Mouse (Mus musculus) hindbrain, embryonic 15.5 days (tissue): ENCODE results near the gene Ptpn23. TPM values are rescaled to one million over a fixed set of nuclear protein-coding genes. Genes with fewer than 3 reads are reported as not detected.

ENCODE experiments used
- ATAC-seq: fragments of 200-750 bp; cut with Nextera tagmentation; 2 replicates; pipeline ENCODE4 v1.8.0; 2017; ENCODE audit warnings: low read depth, moderate number of reproducible peaks, moderate TSS enrichment; ENCODE audit not compliant: low FRiP score
- H3K27ac ChIP-seq: fragments of 300-500 bp; sonication (generic); replicated peaks from 2 replicates; pipeline ENCODE4 v1.5.1; 2015; ENCODE audit warnings: mild to moderate bottlenecking, inconsistent platforms
- H3K27me3 ChIP-seq: fragments of 300-500 bp; sonication (generic); 2 replicates; pipeline ENCODE4 v1.6.1; 2015; ENCODE audit warnings: control low read depth, inconsistent platforms
- H3K36me3 ChIP-seq: fragments of 300-500 bp; sonication (generic); 2 replicates; pipeline ENCODE4 v1.6.1; 2015; ENCODE audit warnings: control low read depth, inconsistent platforms
- H3K4me1 ChIP-seq: fragments of 300-500 bp; sonication (generic); replicated peaks from 2 replicates; pipeline ENCODE4 v1.6.1; 2015; ENCODE audit warnings: control low read depth, inconsistent platforms
- H3K4me2 ChIP-seq: fragments of 300-500 bp; sonication (generic); 2 replicates; pipeline ENCODE4 v1.6.1; 2015; ENCODE audit warnings: moderate library complexity, mild to moderate bottlenecking, inconsistent platforms
- H3K4me3 ChIP-seq: fragments of 300-500 bp; sonication (generic); 2 replicates; pipeline ENCODE4 v1.5.1; 2015; ENCODE audit warnings: mild to moderate bottlenecking, inconsistent platforms
- H3K9ac ChIP-seq: fragments of 300-500 bp; sonication (generic); 2 replicates; pipeline ENCODE4 v1.6.1; 2015; ENCODE audit warnings: inconsistent platforms
- H3K9me3 ChIP-seq: fragments of 300-500 bp; sonication (generic); 2 replicates; pipeline ENCODE4 v1.6.1; 2016; ENCODE audit warnings: control low read depth, inconsistent platforms
- WGBS: fragments of 180-500 bp; shearing (Covaris S2); methylation state at CpG from one replicate; pipeline ENCODE4 v1.1.7; 2015; 5-methylcytosine and 5-hydroxymethylcytosine counted together
- polyA plus RNA-seq: library from polyadenylated mRNA; unstranded; fragments of >200 nt; fragmentation: Nextera tagmentation; extraction: Ambion mirVana; gene quantifications from 2 replicates; pipeline ENCODE4 v1.2.1, GENCODE M21; 2015

Ptpn23 gene
- polyA plus RNA-seq, 1 experiment from 2014 or later, result 24.0 TPM

DNA sequence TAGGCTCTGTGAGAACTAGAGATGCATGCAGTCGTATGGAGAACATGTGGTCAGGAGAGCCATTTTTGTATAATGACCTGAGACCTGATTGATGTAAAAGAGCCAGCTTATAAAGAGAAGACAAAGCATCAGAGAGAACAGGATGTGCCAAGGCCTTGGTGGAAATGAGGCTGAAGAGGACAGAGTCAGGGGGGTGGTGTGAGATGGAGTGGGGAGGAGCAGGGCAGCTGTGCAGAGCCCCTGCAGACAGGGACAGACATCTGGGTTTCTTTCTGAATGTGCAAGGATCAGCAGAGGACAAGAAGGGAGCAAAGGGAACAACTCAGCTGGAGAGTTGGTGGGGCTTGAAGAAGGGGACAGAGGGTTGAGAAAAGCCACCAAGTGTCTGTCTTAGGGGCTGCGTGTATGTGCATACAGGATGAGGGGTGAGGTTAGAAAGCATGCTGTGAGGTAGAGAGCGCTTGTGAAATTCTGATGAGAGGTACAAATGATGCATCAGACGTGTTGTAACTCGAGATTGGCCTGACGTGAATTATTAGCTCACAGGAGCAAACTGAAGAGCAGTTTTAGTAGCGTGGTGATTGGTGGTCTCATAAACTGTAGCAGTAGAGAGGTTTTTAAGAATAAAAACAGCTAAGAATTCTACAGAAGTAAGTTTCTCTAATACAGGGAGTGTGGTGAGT lies 62.8 kb downstream of the Ptpn23 start:
- Histone ChIP-seq H3K9ac (no peak overlapping the region), H3K4me1 (no peaks in the 10 kb centered on the region), H3K4me2 (no peak overlapping the region), H3K27me3 (no peaks in the 10 kb centered on the region), H3K4me3 (no peak overlapping the region), H3K9me3 (no peaks in the 10 kb centered on the region), H3K36me3 (no peaks in the 10 kb centered on the region), H3K27ac (no peak overlapping the region)
- whole genome bisulfite sequencing, result 76% methylated on average over 7 of the region's 7 CpGs
- no peak for ATAC-seq

DNA sequence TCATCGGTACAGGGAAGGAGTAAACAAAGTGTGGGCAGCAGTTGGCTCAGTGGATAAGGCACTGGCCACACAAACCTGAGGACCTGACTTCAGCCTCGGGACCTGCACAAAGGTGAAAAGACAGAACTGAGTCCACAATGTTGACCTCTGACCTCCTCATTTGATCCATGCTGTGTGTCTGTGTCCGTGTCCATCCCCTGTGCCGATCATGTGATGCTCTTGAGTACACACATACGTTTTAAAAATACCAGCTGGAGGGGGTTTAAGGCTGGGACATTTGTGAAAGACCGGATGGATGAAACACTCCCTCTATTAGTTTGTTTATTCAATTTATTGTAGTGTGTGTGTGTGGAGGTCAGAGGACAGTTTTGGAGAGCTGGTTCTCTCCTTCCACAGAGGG lies 64.2 kb downstream of the Ptpn23 start:
- H3K9me3 ChIP-seq, result no peaks in the 10 kb centered on the region
- H3K4me3 ChIP-seq, result no peak overlapping the region
- no peaks in the 10 kb centered on the region for H3K27me3 ChIP-seq
- no peak for ATAC-seq
- WGBS, result 66% methylated on average over 6 of the region's 6 CpGs
- no peaks in the 10 kb centered on the region for H3K36me3 ChIP-seq
- H3K4me1 ChIP-seq, result no peaks in the 10 kb centered on the region
- no peak overlapping the region for H3K9ac ChIP-seq
- H3K4me2 ChIP-seq, result no peak overlapping the region
- no peak overlapping the region for H3K27ac ChIP-seq

DNA sequence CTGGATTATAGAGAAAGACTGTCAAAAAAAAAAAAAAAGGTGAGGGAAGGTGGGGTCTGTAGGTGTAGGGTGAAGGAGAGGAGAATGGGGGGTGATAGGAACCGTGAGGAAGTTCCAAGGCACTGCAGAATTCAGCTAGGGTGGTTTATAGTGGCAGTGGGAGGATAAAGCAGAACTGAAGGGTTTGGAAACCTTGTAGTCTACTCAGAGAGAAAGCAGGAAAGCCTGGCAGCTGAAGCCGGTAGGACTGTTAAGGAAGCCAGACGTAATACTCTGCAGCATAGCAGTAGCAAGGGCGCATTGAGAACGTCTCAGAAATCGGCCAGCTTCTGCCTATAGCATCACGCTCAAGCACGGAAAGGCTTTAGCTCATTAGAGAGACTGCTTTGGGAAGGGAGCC lies 66.0 kb downstream of the Ptpn23 start:
- Histone ChIP-seq H3K9ac (no peak overlapping the region), H3K27ac (no peak overlapping the region), H3K4me2 (no peak overlapping the region), H3K27me3 (no peaks in the 10 kb centered on the region), H3K4me3 (no peak overlapping the region), H3K4me1 (peaks cover 5% of the 10 kb centered on the region; the same call in 1 of the 2 replicates), H3K9me3 (no peaks in the 10 kb centered on the region), H3K36me3 (no peaks in the 10 kb centered on the region)
- ATAC-seq, result no peak
- 90% methylated on average over 8 of the region's 8 CpGs for WGBS

DNA sequence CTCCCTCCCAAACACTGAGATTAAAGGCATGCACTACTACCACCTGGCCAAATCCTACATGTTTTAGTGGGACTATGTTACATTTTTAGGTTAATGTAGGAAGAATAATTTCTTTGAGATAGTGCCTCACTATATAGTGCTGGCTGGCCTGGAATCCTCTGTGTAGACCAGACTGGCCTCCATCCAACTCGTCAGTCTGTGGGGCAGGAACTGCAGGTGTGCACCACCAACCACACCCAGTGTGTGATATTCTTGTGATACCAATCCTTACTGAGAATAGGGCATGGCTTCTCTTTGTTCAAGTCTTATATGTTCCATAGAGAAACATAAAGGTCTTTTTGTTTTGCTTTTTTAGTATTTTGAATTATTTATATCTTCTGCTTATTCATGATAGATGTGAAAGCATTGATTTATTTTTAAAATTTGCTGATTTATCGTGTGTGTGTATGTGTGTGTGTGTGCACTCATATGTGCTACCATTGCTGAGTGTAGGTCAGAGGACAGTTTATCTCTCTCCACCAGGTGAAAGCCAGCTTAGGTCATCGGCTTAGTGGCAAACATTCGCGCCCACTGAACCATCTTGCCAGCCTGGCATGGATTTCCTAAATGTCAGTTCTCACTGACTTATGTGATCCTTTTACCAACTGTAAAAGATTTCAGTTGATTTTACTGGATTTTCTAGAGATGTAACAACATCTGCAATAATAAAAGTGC lies 67.8 kb downstream of the Ptpn23 start:
- peaks cover 8% of the 10 kb centered on the region for H3K4me1 ChIP-seq
- no peaks in the 10 kb centered on the region for H3K36me3 ChIP-seq
- H3K9me3 ChIP-seq, result no peaks in the 10 kb centered on the region
- no peak overlapping the region for H3K9ac ChIP-seq
- 90% methylated on average over 5 of the region's 5 CpGs for WGBS
- H3K27ac ChIP-seq, result no peak overlapping the region
- H3K4me3 ChIP-seq, result no peak overlapping the region
- no peak for ATAC-seq
- no peaks in the 10 kb centered on the region for H3K27me3 ChIP-seq
- no peak overlapping the region for H3K4me2 ChIP-seq

Other genes with a start within 250 kb of the Ptpn23 start
- 181 and 199 TPM in 2 replicates for gene Cspg5, start 164.4 kb downstream of the Ptpn23 start, polyA plus RNA-seq
- 41.8 and 42.1 TPM in 2 replicates for gene Elp6, start 103.0 kb downstream of the Ptpn23 start, polyA plus RNA-seq
- gene Scap, start 74.9 kb downstream of the Ptpn23 start, polyA plus RNA-seq, result 60.6 and 63.3 TPM in 2 replicates
- 0.77 and 1.4 TPM in 2 replicates for gene Ngp, start 11.5 kb upstream of the Ptpn23 start, polyA plus RNA-seq
- gene Klhl18, start 68.5 kb upstream of the Ptpn23 start, polyA plus RNA-seq, result 23.8 and 27.4 TPM in 2 replicates
- gene Kif9, start 68.7 kb upstream of the Ptpn23 start, polyA plus RNA-seq, result 4.7 and 6.2 TPM in 2 replicates
- gene Setd2, start 124.4 kb upstream of the Ptpn23 start, polyA plus RNA-seq, result 30.5 and 31.6 TPM in 2 replicates
- 31.1 and 31.7 TPM in 2 replicates for gene Nradd, start 216.2 kb upstream of the Ptpn23 start, polyA plus RNA-seq
- gene Nbeal2, start 245.9 kb upstream of the Ptpn23 start, polyA plus RNA-seq, result 3.5 and 4.3 TPM in 2 replicates
- 103 and 107 TPM in 2 replicates for gene Ccdc12, start 248.3 kb upstream of the Ptpn23 start, polyA plus RNA-seq